Mouse (Mus musculus) common myeloid progenitor, adult 5-6 weeks (primary cell): ENCODE data around the gene Dydc1. TPM values are rescaled to one million over a fixed set of nuclear protein-coding genes. Genes with fewer than 3 reads are reported as not detected.

ENCODE experiments used
- ATAC-seq: replicated peaks from 2 replicates; pipeline ENCODE4 v1.8.0; 2016; ENCODE audit warnings: low read depth, mild to moderate bottlenecking, moderate TSS enrichment, inconsistent platforms; ENCODE audit not compliant: poor library complexity, severe bottlenecking
- total RNA-seq: library from RNA; stranded (forward); fragments of 200-1000, 187-1606 nt; gene quantifications from 2 replicates; pipeline ENCODE4 v1.2.3, GENCODE M21; 2017

Gene Dydc1
- total RNA-seq, 1 experiment from 2014 or later: not detected

DNA sequence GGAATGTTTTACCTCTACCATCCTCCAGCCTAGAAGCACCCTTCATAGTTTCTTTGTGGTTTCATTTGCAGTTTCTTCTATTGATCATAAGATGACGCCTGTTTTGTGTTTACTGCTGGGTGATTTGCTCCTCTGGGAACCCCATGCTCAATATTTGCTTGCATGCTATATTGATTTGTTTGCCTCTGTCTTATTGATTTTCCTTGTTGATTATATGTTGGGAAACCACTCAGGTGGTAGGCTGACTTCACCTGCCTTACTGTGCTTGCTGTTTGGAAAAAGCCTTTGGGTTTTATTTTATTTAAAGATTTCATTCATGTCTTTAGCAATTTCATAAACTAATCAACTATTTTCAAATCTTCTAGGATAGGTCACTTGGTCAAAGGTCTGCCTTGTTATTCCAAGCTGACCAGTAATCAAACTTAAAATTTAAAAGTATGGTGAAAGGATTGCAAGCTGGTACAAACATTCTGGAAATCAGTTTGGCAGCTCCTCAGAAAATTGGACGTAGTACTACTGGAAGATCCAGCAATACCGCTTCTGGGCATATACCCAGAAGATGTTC is 23.7 kb downstream of the Dydc1 start:
- no peak for ATAC-seq

DNA sequence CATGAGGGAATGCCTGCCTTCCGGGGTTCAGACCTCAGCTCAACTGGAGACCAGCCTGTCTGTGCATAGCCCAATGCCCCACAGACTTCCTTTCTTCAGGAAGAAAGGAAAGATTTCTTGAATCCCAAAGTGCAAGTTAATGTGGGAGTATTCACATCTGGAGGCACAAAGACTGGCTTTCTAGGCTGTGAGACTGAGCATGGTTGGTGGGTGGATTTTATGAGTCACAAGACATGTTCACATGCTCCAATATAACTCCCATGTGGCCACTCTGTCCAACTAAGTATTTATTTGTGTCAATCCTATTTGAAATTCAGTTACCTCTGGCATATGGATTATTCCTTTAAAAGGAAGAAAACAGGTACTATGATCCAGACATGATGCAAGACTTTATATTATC is 26.0 kb downstream of the Dydc1 start:
- no peak for ATAC-seq

DNA sequence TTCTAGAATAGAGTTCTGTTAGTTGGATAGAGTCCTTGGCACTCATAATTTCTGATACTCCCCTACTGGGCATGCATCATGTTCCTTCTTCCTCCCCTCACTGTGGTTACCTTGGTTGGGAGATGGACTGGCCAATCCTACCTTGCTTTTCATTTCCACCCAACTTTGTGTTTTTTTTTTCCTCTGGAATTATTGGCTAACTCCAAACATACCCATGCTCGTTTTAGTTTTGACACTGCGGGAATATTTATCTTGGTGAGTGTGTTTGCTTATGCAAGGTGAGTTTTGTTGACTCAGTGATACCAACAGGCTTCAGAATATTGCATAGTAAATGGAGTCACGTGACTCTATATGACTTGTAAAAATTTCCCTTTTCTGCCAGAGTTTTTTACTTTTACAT is 28.0 kb downstream of the Dydc1 start:
- ATAC-seq: no peak

DNA sequence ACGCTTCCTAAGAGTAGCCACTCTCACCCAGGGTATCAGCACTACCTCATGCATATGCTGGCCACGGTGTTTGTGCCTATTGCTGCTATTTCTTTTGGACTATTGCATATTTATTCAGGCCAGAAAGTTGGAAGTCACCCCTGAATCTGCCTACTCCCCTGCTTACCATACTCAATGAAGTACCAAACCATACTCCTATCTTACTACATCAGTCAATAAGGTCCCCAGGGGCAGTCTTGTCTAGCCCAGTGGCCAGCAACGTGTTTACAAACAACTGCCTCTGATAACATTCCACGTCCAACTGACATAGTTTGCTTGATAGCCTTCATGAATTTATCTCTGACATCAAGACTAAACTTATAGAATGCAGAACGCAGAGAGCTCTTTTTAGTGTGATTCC is 28.5 kb downstream of the Dydc1 start:
- no peak for ATAC-seq

DNA sequence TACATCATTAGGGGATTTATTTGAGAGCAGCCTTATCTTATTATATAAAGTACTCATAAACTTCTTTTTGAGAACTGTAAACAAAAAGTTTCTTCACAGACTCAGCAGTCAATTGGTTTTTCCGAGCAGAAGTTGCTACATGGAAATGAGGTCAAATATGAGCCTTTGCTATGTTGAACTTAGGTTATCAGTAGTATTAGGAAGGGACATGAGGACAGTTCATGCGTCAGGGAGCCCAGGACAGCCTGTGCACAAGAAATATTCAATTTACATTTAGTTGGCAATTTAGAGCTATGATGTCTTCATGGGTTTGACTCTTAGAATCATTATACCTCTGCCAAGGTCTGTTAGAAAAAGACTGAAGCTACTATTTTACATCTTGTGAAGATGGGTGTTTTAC is 29.6 kb downstream of the Dydc1 start:
- ATAC-seq: no peak

DNA sequence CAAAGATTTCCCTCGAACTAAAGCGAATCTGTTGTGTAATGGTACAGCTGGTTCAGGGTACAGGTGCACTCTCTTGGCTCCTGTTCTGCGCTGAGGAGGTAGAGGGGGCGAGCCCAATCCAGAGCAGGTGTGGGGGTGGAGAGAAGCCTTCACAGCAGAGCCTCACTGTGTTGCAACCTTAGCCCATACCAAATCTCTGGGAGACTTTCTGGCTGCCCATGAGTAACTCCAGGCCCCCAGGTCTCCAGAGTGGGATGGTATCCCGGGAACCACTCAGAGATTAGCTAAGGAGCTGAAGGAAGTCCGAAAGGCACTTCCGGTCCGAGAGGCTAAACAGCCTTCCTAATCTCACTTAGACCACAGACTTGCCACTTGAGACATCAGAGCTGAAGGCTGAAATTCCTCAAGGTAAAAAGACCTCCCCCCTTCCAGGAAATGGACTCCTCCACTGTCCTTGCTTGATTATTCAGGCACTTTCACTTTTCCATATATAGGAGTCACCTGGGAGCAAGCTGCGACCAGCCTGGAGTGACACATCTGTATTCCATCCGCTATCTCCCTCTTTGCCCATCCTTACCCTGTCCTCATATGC is 32.2 kb downstream of the Dydc1 start, which contains the start of gene Mat1a:
TSS of gene Mat1a (plus strand) at position 183 of the 592 bp plus-strand sequence.
- no peak for ATAC-seq

DNA sequence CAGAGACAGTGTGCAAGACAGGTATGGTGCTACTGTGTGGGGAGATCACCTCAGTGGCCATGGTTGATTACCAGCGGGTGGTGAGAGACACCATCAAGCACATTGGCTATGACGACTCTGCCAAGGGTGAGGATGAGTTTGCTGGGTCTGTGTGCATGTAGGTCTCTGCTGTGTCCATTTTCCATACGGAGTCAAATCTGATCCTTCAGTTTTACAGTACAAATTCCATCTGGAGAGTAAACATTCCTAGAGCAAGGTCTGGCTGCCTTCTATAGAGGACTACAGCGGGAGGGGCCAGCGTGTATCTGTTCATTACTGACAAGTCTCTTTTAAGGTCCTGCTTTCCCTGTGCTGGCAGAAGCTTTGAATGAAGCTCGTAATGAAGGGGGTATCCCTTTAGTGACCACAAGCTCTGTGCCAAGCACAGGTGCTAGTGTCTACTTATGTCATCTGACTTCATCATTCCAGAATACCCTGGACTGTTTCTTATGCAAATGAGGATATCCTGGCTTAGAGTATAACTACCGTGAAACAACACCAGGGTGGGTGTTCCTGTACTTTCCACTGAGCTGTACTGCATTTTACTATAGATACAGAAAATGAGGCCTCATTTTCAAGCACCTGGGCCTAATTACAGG is 38.4 kb downstream of the Dydc1 start:
- ATAC-seq: no peak

DNA sequence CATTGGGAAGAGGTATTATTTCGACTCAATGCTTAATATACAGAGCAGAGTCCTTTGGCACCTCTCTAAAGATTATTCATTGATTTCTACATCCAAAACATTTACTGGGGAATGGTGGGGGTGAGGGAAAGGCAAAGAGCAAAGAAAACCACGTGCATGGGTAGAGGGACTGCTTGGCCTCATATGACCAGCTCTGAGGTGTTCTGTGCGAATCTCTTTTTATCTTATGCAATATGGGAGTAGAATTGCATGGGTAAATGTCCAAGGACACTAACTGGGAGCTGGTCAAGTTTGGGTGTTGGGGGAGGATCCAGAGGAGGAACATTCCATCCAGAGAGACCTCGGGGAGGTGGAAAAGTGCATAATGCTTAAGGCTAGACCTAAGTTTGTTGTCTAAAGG is 40.2 kb downstream of the Dydc1 start:
- no peak for ATAC-seq

DNA sequence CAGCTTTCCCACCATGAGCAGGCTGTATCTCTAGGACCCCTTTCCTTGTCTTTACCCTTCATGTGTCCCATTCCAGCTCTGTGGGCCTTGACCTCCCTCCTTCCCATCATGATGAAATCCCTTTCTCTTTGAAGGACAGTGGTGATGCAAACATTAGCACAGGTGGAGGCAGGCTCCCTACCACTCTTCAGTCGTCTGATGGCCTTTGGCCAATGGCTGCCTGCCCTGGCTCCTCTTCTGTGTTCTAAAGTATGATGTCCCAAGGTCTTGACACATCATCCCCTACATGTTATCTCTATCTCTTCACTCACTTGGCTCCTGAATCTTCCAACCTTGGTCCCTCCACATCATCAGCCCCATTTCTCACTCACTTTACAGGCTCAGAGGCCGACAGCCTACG is 43.6 kb downstream of the Dydc1 start:
- no peak for ATAC-seq

DNA sequence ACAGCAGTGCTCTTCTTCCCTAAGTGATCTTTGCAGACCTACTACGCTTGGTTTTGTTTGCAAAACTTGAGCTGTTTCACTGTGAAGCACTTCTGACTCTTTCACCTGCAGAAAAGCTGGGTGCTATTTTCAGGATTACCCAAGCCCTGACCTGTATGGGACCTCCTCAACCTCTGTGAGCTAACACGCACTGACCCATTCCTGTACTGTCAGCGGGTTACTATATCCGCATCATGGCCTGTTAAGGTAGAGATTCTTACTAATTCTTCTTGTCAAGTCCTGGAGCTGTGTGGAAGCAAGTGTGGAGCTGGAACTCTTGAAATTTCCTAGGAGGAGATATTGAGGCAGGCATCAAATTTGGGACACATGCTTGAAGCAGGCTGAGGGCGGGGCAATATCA is 52.0 kb downstream of the Dydc1 start:
- no peak for ATAC-seq

DNA sequence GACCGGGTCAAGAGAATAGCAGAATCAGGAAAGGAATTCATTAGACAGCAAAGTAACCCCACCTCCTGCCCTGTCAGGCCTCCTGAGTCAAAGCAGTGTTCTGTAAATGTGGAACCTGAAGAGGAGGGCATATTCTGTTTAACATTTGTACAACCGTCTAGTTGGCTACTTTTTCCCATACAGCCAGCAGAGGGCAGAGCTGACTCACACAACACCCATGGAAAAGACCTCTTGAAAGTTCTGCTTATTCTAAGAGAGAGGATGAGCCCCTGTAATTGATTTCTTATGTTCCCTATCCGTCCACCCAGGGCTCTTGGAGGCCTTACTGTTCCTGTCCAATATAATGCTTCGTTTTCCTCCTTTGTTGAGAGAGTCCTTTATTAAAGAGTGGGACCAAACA is 55.3 kb downstream of the Dydc1 start:
- ATAC-seq: peak; percentile 62; the same call in 1 of the 2 replicates

DNA sequence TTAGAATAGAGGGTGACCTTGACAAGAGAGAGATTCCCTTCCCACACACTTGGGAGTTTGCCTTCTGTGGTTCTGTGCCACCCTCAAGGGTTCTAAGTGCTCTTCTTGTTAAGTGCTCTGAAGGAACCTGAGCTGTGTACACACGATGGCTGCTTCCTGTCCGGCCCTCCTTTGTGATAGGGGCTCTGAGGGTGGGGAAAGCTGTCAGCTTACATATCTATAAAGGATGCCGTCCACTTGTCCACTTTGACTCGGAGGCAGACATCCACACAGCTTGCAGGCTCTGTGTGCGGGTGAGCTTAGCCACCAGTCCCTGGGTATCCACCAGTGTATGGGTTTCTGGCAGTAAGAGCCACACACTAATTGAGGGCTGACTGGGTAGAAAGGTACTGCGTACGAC is 58.8 kb downstream of the Dydc1 start, which contains the start of gene Sftpa1:
TSS of gene Sftpa1 (plus strand) at position 243 of the 400 bp plus-strand sequence.
- no peak for ATAC-seq

DNA sequence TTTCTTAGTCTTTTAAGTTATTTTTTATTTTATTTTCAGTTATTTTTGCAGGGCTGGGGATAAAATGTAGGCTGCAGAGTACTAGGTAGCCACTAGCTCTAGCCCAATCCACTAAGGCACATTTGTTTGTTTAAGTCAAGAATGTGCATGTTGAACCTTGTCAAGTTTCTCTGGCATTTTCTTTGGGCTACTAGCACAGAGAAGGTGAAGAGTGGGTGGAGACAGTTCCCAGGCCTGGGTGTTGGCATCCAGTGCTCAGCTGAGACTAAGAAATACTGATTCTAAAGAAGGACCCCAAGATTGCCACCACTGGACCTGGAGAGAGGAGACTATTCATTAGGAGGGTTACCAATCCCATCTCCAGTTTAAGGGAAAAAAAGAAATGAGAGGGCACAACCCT is 64.3 kb downstream of the Dydc1 start:
- no peak for ATAC-seq

DNA sequence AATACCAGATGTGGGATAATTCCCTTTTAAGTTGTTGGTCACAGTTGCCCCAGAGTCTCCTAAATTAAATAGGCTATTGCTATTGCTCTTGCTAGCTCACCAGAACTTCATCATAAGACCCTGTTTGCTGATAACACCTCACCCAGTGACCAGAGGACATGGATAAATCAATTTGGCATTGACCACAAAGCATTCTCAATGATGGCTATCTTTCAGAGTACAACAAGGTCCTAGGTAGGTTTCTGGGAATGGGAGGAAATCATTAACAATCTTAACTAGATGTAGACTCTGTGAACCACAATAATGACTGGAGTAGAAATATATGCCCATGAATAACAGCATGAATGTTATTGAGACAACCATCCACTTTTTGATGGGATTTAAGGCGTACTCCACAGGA is 68.0 kb downstream of the Dydc1 start:
- ATAC-seq: no peak

Other genes with a start within 250 kb of the Dydc1 start
- gene Sh2d4b, start 179.6 kb upstream of the Dydc1 start, total RNA-seq: 0.46 TPM in 1 of 2 replicates, not detected in the other
- 46.6 and 49.2 TPM in 2 replicates for gene Tspan14, start 106.1 kb upstream of the Dydc1 start, total RNA-seq
- 26.4 and 32.5 TPM in 2 replicates for gene Fam213a, start 59.1 kb upstream of the Dydc1 start, total RNA-seq
- not detected in 2 replicates for gene Dydc2, start 3.7 kb upstream of the Dydc1 start, total RNA-seq
- gene Mat1a, start 32.1 kb downstream of the Dydc1 start, total RNA-seq: not detected in 2 replicates
- not detected in 2 replicates for gene Sftpa1, start 58.9 kb downstream of the Dydc1 start, total RNA-seq
- gene Mbl1, start 78.5 kb downstream of the Dydc1 start, total RNA-seq: not detected in 2 replicates
- gene Sftpd, start 112.2 kb downstream of the Dydc1 start, total RNA-seq: not detected in 2 replicates
- gene Gm2832, start 205.9 kb downstream of the Dydc1 start, total RNA-seq: not detected in 2 replicates